Mouse (Mus musculus): ENCODE results near the gene Cabp1.

The Cabp1 gene

GRCm38 (mm10) chr5:115127421-115128179 is 66.6 kb downstream of the Cabp1 start:
- no peak for DNase-seq (ENCODE audit: low spot score in 2 of 2)

GRCm38 (mm10) chr5:115126578-115127312 is 67.4 kb downstream of the Cabp1 start:
- DNase-seq (ENCODE audit: low spot score in 2 of 2): no peak

- DNase-seq (ENCODE audit: low spot score in 2 of 2): peak; percentile 87 to 92
Measured at GRCm38 (mm10) chr5:115125211-115125871, 68.8 kb downstream of the Cabp1 start.

GRCm38 (mm10) chr5:115124690-115125089 is 69.5 kb downstream of the Cabp1 start:
- DNase-seq (ENCODE audit: low spot score in 2 of 2): no peak

GRCm38 (mm10) chr5:115120978-115121377 is 73.2 kb downstream of the Cabp1 start:
- DNase-seq (ENCODE audit: low spot score in 2 of 2): no peak

GRCm38 (mm10) chr5:115118961-115119570 is 75.1 kb downstream of the Cabp1 start, which contains the start of gene Acads:
Gene Acads (minus strand): TSS chr5:115119346.
- DNase-seq (ENCODE audit: low spot score in 2 of 2): peak; percentile 40 to 44

All from frontal cortex, postnatal 36 days (tissue).